Mouse (Mus musculus): ENCODE results near the gene Olfr538.
"Not testable (repeated sequence)": the region's sequence is repeated elsewhere in the genome, so short reads cannot be mapped to it uniquely, and the experiment has no call there.

Gene Olfr538

GRCm38 (mm10) chr7:140567586-140567985 is at the start of gene Olfr538:
Gene Olfr538 (plus strand): TSS chr7:140567886.
- no peak for DNase-seq (ENCODE audit: low read depth)

GRCm38 (mm10) chr7:140539746-140540145 is 27.9 kb upstream of the Olfr538 start:
- DNase-seq (ENCODE audit: low read depth) = no peak

GRCm38 (mm10) chr7:140600969-140601368 is 33.3 kb downstream of the Olfr538 start, which contains the start of gene Olfr46:
Gene Olfr46 (plus strand): TSS chr7:140601269.
- DNase-seq (ENCODE audit: low read depth) = not testable (repeated sequence)

Measured in NIH3T3 (cell line).